Mouse (Mus musculus) embryonic stem cell, embryonic (primary cell): ENCODE data around the gene Hip1r.

Experiments
- CTCF ChIA-PET, 4 experiments: fragments of 300-600 bp in 2 of 4; fragments of 350-600 bp in 2 of 4; sonication (Branson Sonifier 250); formaldehyde crosslinking; loops; one replicate each; lab custom pipeline; 2022; ENCODE audit warnings: inconsistent platforms in 2 of 4; lab: Charles Lee
- POLR2A ChIA-PET, 4 experiments: fragments of 300-600 bp in 2 of 4; fragments of 350-600 bp in 2 of 4; sonication (Branson Sonifier 250); formaldehyde crosslinking; loops; one replicate each; lab custom pipeline; 2022; ENCODE audit warnings: antibody characterized with exemption in 4 of 4, inconsistent platforms in 1 of 4; lab: Charles Lee

The Hip1r gene

GRCm38 (mm10) chr5:124000824-124001223 is 27.4 kb downstream of the Hip1r start:
- ChIA-PET CTCF (interaction anchor here (0.5 to 4.0 kb wide), 44 partner anchors 9 to 937 kb away, joined by 3 to 69 read pairs (median 4); partner anchors contain the start of genes Vps37b (in 3 of the 4), 2810006K23Rik (in 1 of the 4), Abcb9 (in 1 of the 4) and Mphosph9 (in 1 of the 4)), POLR2A (interaction anchor here in 3 of 4 experiments (0.6 to 2.0 kb wide), 9 partner anchors 10 to 636 kb away, joined by 3 to 6 read pairs (median 3); no protein-coding TSS in a partner anchor)

- ChIA-PET POLR2A (interaction anchor here in 3 of 4 experiments (0.8 to 2.0 kb wide), 7 partner anchors 12 to 84 kb away, joined by 3 to 6 read pairs (median 4); no protein-coding TSS in a partner anchor), CTCF (interaction anchor here (0.6 to 4.0 kb wide), 21 partner anchors 9 to 326 kb away, joined by 3 to 69 read pairs (median 5); partner anchors contain the start of genes Vps37b (in 2 of the 4), 2810006K23Rik (in 1 of the 4), Abcb9 (in 1 of the 4) and Mphosph9 (in 1 of the 4))
These were observed 27.8 kb downstream of the Hip1r start for GRCm38 (mm10) chr5:124001274-124001673.

GRCm38 (mm10) chr5:124002876-124003275 is 29.4 kb downstream of the Hip1r start:
- POLR2A ChIA-PET = interaction anchor here in 1 of 4 experiments (1.2 kb wide), 1 partner anchor 29 kb away, joined by 3 read pairs; the partner anchor contains the start of gene Vps37b
- CTCF ChIA-PET = interaction anchor here in 3 of 4 experiments (1.0 to 4.0 kb wide), 4 partner anchors 56 to 82 kb away, joined by 3 to 69 read pairs (median 50); no protein-coding TSS in a partner anchor

GRCm38 (mm10) chr5:124003375-124003774 is 29.9 kb downstream of the Hip1r start:
- POLR2A ChIA-PET = no interaction called here
- CTCF ChIA-PET = interaction anchor here in 1 of 4 experiments (1.1 kb wide), 1 partner anchor 81 kb away, joined by 3 read pairs; no protein-coding TSS in a partner anchor

- CTCF ChIA-PET = interaction anchor here in 2 of 4 experiments (0.9 to 1.1 kb wide), 2 partner anchors 80 kb away, joined by 3 read pairs; no protein-coding TSS in a partner anchor
- POLR2A ChIA-PET = interaction anchor here in 1 of 4 experiments (0.6 to 1.3 kb wide), 3 partner anchors 10 to 1051 kb away, joined by 3 to 5 read pairs (median 3); no protein-coding TSS in a partner anchor
These were observed 31.1 kb downstream of the Hip1r start for GRCm38 (mm10) chr5:124004356-124005150.

- POLR2A ChIA-PET = interaction anchor here in 1 of 4 experiments (1.2 to 1.8 kb wide), 5 partner anchors 10 to 73 kb away, joined by 3 to 10 read pairs (median 3); no protein-coding TSS in a partner anchor
These were observed 31.7 kb downstream of the Hip1r start for GRCm38 (mm10) chr5:124005151-124005500.

GRCm38 (mm10) chr5:124005591-124005990 is 32.2 kb downstream of the Hip1r start:
- CTCF ChIA-PET = interaction anchor here (1.0 to 2.1 kb wide), 6 partner anchors 9 to 294 kb away, joined by 3 to 7 read pairs (median 4); no protein-coding TSS in a partner anchor

More at GRCm38 (mm10) chr5:124005151-124005500, 31.7 kb downstream of the Hip1r start:
- CTCF ChIA-PET = interaction anchor here in 1 of 4 experiments (1.7 to 2.1 kb wide), 2 partner anchors 8 to 80 kb away, joined by 5 to 7 read pairs; no protein-coding TSS in a partner anchor

GRCm38 (mm10) chr5:124006082-124006873 is 32.9 kb downstream of the Hip1r start:
- CTCF ChIA-PET = interaction anchor here (0.5 to 2.1 kb wide), 11 partner anchors 9 to 403 kb away, joined by 3 to 8 read pairs (median 3); no protein-coding TSS in a partner anchor
- POLR2A ChIA-PET = interaction anchor here in 3 of 4 experiments (0.5 to 1.8 kb wide), 18 partner anchors 8 to 356 kb away, joined by 3 to 10 read pairs (median 4); no protein-coding TSS in a partner anchor

More at GRCm38 (mm10) chr5:124005591-124005990, 32.2 kb downstream of the Hip1r start:
- POLR2A ChIA-PET = interaction anchor here in 3 of 4 experiments (1.1 to 1.8 kb wide), 8 partner anchors 8 to 73 kb away, joined by 3 to 10 read pairs (median 4); no protein-coding TSS in a partner anchor

- ChIA-PET POLR2A (interaction anchor here in 2 of 4 experiments (0.5 to 1.8 kb wide), 16 partner anchors 8 to 357 kb away, joined by 3 to 10 read pairs (median 4); no protein-coding TSS in a partner anchor), CTCF (interaction anchor here in 3 of 4 experiments (0.5 to 2.1 kb wide), 9 partner anchors 10 to 404 kb away, joined by 3 to 8 read pairs (median 3); no protein-coding TSS in a partner anchor)
These were observed 33.6 kb downstream of the Hip1r start for GRCm38 (mm10) chr5:124006891-124007491.

GRCm38 (mm10) chr5:124010077-124010476 is 36.6 kb downstream of the Hip1r start:
- ChIA-PET CTCF (interaction anchor here in 1 of 4 experiments (1.4 kb wide), 1 partner anchor 10 kb away, joined by 4 read pairs; no protein-coding TSS in a partner anchor), POLR2A (interaction anchor here in 2 of 4 experiments (0.6 to 1.3 kb wide), 5 partner anchors 10 to 412 kb away, joined by 3 to 5 read pairs (median 4); no protein-coding TSS in a partner anchor)

GRCm38 (mm10) chr5:124010910-124011655 is 37.7 kb downstream of the Hip1r start:
- POLR2A ChIA-PET = interaction anchor here in 3 of 4 experiments (0.6 to 1.4 kb wide), 10 partner anchors 8 to 485 kb away, joined by 3 to 5 read pairs (median 3); no protein-coding TSS in a partner anchor
- CTCF ChIA-PET = interaction anchor here in 3 of 4 experiments (0.6 to 1.6 kb wide), 3 partner anchors 10 to 188 kb away, joined by 3 to 5 read pairs (median 4); no protein-coding TSS in a partner anchor

- POLR2A ChIA-PET = interaction anchor here in 1 of 4 experiments (0.8 to 1.4 kb wide), 2 partner anchors 12 to 68 kb away, joined by 3 read pairs; no protein-coding TSS in a partner anchor
- CTCF ChIA-PET = interaction anchor here in 3 of 4 experiments (0.5 to 2.4 kb wide), 5 partner anchors 11 to 189 kb away, joined by 3 to 7 read pairs (median 3); no protein-coding TSS in a partner anchor
These were observed 38.5 kb downstream of the Hip1r start for GRCm38 (mm10) chr5:124011927-124012326.

- CTCF ChIA-PET = interaction anchor here (0.5 to 2.4 kb wide), 5 partner anchors 12 to 281 kb away, joined by 3 to 7 read pairs (median 4); no protein-coding TSS in a partner anchor
- POLR2A ChIA-PET = interaction anchor here in 3 of 4 experiments (0.5 to 2.6 kb wide), 9 partner anchors 11 to 513 kb away, joined by 3 to 10 read pairs (median 4); partner anchors contain the start of gene Vps37b (in 1 of the 3)
These were observed 39.5 kb downstream of the Hip1r start for GRCm38 (mm10) chr5:124012885-124013284.

GRCm38 (mm10) chr5:124013747-124014146 is 40.3 kb downstream of the Hip1r start:
- ChIA-PET CTCF (interaction anchor here in 2 of 4 experiments (1.3 to 2.4 kb wide), 3 partner anchors 13 to 71 kb away, joined by 3 to 7 read pairs (median 4); no protein-coding TSS in a partner anchor), POLR2A (interaction anchor here in 3 of 4 experiments (0.6 to 2.6 kb wide), 13 partner anchors 8 to 489 kb away, joined by 3 to 11 read pairs (median 5); partner anchors contain the start of genes Gm49027 (in 1 of the 3) and Vps37b (in 1 of the 3))

GRCm38 (mm10) chr5:124014180-124014579 is 40.8 kb downstream of the Hip1r start:
- ChIA-PET POLR2A (interaction anchor here in 3 of 4 experiments (0.6 to 2.6 kb wide), 14 partner anchors 8 to 489 kb away, joined by 3 to 11 read pairs (median 6); partner anchors contain the start of genes Gm49027 (in 1 of the 3) and Vps37b (in 1 of the 3)), CTCF (interaction anchor here in 1 of 4 experiments (1.3 kb wide), 1 partner anchor 71 kb away, joined by 4 read pairs; no protein-coding TSS in a partner anchor)
